Mouse (Mus musculus): ENCODE data around the gene Nucb2. TPM values are rescaled to one million over a fixed set of nuclear protein-coding genes. Genes with fewer than 3 reads are reported as not detected.
A peak's percentile ranks its signal among the peaks of the same experiment; 100 is the strongest.

The Nucb2 gene
- polyA plus RNA-seq (2012; rRNA removed): 7.5 and 10.0 TPM in 2 replicates

DNA sequence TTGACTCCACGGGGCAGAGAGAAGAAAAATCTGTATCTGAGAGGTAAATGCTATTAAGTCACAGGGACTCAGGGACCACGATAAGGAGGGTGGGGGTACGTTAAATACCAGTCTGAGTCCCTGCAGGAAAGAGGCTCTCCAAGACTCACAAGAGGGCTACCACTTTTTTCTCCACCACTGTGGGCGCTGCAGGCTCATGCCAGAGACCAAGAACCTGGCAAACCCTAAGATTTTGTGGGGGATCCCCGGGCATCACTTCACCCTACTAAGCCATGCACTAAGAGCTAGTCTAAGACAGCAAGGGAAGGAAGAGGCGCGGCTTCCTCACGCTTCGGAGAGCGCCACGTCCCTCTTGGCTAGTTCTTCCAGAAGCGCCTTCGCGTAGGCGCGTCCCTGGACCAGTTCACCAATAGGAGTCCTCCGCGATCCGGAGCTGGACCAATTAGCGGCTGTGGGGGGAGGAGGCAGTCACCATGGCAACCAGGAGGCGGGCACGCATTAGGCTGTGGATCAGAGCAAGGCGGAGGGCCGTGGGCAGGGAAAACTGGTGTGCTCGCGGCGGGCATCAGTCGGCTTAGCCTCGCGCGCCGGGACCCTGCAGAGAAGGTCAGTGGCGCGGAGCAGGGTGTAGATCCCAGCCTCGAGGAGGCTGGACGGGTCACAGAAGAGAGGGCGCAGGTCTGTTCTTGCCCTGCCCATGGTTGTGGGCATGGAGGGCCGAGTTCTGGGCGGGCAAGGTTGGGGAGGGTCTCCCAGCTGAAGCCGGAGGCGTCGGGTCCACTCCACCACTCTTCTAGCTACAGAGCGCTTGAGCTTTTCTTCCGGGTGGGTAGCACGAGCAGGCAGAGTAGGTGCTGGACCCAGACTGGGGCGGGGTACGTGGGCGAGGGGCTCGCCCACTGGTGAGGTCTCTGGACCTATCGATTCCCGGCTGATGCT is at the start of gene Nucb2:
Gene Nucb2 (plus strand): TSS at position 491 of the 939 bp plus-strand sequence.
- Histone ChIP-seq H3K4me3 (ENCODE audit: control insufficient read depth, low read depth, low read length) (peak within 1 kb of the TSS; percentile 92), H3K27me3 (ENCODE audit: control insufficient read depth, insufficient read depth, low read length) (no peaks in the 10 kb centered on the region), H3K4me1 (ENCODE audit: control insufficient read depth, insufficient read depth, low read length) (peaks cover 7% of the 10 kb centered on the region), H3K27ac (ENCODE audit: control insufficient read depth, insufficient read depth, low read depth, low read length) (peak within 1 kb of the TSS; percentile 72), H3K36me3 (ENCODE audit: control insufficient read depth, insufficient read depth, low read length) (no peaks in the 10 kb centered on the region)
- no peak for TF ChIP-seq CTCF (IDR thresholded peaks at IDR 0.05; ENCODE audit: control insufficient read depth, insufficient read depth, insufficient replicate concordance, low read depth, low read length)
- peak; percentile 77 for TF ChIP-seq POLR2A (IDR thresholded peaks at IDR 0.05; ENCODE audit: control insufficient read depth, low read depth, low read length)

DNA sequence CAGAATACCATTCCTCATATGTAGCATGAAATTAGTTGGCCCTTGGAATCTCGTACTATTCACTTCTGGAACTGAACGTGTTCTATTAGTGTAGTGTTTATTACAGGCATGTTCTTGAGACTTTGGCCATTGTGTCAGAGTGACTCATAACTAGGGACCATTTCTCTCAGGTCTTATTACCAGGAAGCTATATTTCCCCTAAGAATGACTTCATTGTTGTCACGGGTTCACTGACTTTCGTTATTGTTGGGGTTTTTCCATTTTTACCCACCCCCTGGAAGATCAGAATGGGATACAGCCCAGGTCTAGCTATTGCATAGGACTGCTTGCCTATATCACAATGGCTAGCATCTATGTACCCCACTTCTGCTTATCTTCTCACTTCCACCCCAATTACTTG is 47.2 kb upstream of the Nucb2 start:
- no peak overlapping the region for H3K27ac ChIP-seq (ENCODE audit: control insufficient read depth, insufficient read depth, low read depth, low read length)

DNA sequence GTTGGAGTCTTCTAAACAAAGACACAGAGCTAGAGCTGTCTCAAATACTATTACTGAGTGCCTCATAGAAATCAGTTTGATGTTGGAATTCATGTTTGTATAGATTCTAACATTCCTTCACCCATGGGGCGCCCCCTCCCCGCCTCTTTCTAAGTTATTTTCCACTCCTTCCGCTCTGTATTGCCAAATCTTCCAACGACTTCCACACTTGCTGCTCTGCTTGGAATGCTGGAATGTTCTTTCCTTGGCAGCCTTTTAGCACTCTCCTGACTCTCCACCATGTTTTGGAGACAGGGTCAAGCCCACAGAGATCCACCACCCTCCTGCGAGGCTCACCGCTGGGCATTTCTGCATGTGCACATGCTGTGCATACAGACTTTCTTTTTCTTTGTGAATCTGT is 46.8 kb upstream of the Nucb2 start:
- Histone ChIP-seq H3K4me3 (ENCODE audit: control insufficient read depth, low read depth, low read length) (no peak overlapping the region), H3K4me1 (ENCODE audit: control insufficient read depth, insufficient read depth, low read length) (no peaks in the 10 kb centered on the region), H3K36me3 (ENCODE audit: control insufficient read depth, insufficient read depth, low read length) (no peaks in the 10 kb centered on the region), H3K27ac (ENCODE audit: control insufficient read depth, insufficient read depth, low read depth, low read length) (no peak overlapping the region), H3K27me3 (ENCODE audit: control insufficient read depth, insufficient read depth, low read length) (no peaks in the 10 kb centered on the region)
- no peak for TF ChIP-seq CTCF (IDR thresholded peaks at IDR 0.05; ENCODE audit: control insufficient read depth, insufficient read depth, insufficient replicate concordance, low read depth, low read length)
- TF ChIP-seq POLR2A (IDR thresholded peaks at IDR 0.05; ENCODE audit: control insufficient read depth, low read depth, low read length): no peak

More for the DNA sequence above, 47.2 kb upstream of the Nucb2 start:
- TF ChIP-seq CTCF (IDR thresholded peaks at IDR 0.05; ENCODE audit: control insufficient read depth, insufficient read depth, insufficient replicate concordance, low read depth, low read length): no peak
- no peak for TF ChIP-seq POLR2A (IDR thresholded peaks at IDR 0.05; ENCODE audit: control insufficient read depth, low read depth, low read length)
- no peaks in the 10 kb centered on the region for H3K4me1 ChIP-seq (ENCODE audit: control insufficient read depth, insufficient read depth, low read length)
- no peaks in the 10 kb centered on the region for H3K27me3 ChIP-seq (ENCODE audit: control insufficient read depth, insufficient read depth, low read length)
- no peak overlapping the region for H3K4me3 ChIP-seq (ENCODE audit: control insufficient read depth, low read depth, low read length)
- no peaks in the 10 kb centered on the region for H3K36me3 ChIP-seq (ENCODE audit: control insufficient read depth, insufficient read depth, low read length)

- Histone ChIP-seq H3K27me3 (ENCODE audit: control insufficient read depth, insufficient read depth, low read length) (no peaks in the 10 kb centered on the region), H3K4me1 (ENCODE audit: control insufficient read depth, insufficient read depth, low read length) (no peaks in the 10 kb centered on the region), H3K4me3 (ENCODE audit: control insufficient read depth, low read depth, low read length) (no peak overlapping the region), H3K36me3 (ENCODE audit: control insufficient read depth, insufficient read depth, low read length) (no peaks in the 10 kb centered on the region), H3K27ac (ENCODE audit: control insufficient read depth, insufficient read depth, low read depth, low read length) (no peak overlapping the region)
- TF ChIP-seq CTCF (IDR thresholded peaks at IDR 0.05; ENCODE audit: control insufficient read depth, insufficient read depth, insufficient replicate concordance, low read depth, low read length): no peak
- no peak for TF ChIP-seq POLR2A (IDR thresholded peaks at IDR 0.05; ENCODE audit: control insufficient read depth, low read depth, low read length)
Measured at GRCm38 (mm10) chr7:116458985-116459441, 45.2 kb upstream of the Nucb2 start.

- TF ChIP-seq CTCF (IDR thresholded peaks at IDR 0.05; ENCODE audit: control insufficient read depth, insufficient read depth, insufficient replicate concordance, low read depth, low read length) (no peak), POLR2A (IDR thresholded peaks at IDR 0.05; ENCODE audit: control insufficient read depth, low read depth, low read length) (no peak)
- H3K4me3 ChIP-seq (ENCODE audit: control insufficient read depth, low read depth, low read length): no peak overlapping the region
- H3K4me1 ChIP-seq (ENCODE audit: control insufficient read depth, insufficient read depth, low read length): no peaks in the 10 kb centered on the region
- no peaks in the 10 kb centered on the region for H3K27me3 ChIP-seq (ENCODE audit: control insufficient read depth, insufficient read depth, low read length)
- no peaks in the 10 kb centered on the region for H3K36me3 ChIP-seq (ENCODE audit: control insufficient read depth, insufficient read depth, low read length)
- H3K27ac ChIP-seq (ENCODE audit: control insufficient read depth, insufficient read depth, low read depth, low read length): no peak overlapping the region
Measured at GRCm38 (mm10) chr7:116462114-116462513, 42.1 kb upstream of the Nucb2 start.

DNA sequence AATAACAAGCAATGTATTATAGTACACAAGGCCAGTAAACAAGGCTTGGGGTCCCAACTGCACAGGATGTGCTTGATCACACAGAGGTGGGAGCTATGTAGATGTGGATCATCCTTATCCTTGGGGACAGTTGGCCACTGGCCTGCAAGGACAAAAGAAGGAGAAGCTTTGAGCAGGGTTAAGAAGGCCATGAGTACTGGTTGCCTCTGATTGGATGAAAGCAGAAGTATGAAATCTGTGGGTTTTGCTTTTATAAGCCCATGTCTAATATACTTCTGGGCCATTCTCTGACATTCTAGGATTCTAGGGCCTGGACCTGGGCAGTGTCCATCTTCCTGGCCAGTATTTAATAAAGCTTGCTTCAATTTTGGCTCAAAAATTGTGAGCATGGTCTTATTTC is 28.3 kb upstream of the Nucb2 start:
- Histone ChIP-seq H3K27me3 (ENCODE audit: control insufficient read depth, insufficient read depth, low read length) (no peaks in the 10 kb centered on the region), H3K4me1 (ENCODE audit: control insufficient read depth, insufficient read depth, low read length) (no peaks in the 10 kb centered on the region), H3K27ac (ENCODE audit: control insufficient read depth, insufficient read depth, low read depth, low read length) (no peak overlapping the region), H3K4me3 (ENCODE audit: control insufficient read depth, low read depth, low read length) (no peak overlapping the region), H3K36me3 (ENCODE audit: control insufficient read depth, insufficient read depth, low read length) (no peaks in the 10 kb centered on the region)
- TF ChIP-seq POLR2A (IDR thresholded peaks at IDR 0.05; ENCODE audit: control insufficient read depth, low read depth, low read length) (no peak), CTCF (IDR thresholded peaks at IDR 0.05; ENCODE audit: control insufficient read depth, insufficient read depth, insufficient replicate concordance, low read depth, low read length) (no peak)

DNA sequence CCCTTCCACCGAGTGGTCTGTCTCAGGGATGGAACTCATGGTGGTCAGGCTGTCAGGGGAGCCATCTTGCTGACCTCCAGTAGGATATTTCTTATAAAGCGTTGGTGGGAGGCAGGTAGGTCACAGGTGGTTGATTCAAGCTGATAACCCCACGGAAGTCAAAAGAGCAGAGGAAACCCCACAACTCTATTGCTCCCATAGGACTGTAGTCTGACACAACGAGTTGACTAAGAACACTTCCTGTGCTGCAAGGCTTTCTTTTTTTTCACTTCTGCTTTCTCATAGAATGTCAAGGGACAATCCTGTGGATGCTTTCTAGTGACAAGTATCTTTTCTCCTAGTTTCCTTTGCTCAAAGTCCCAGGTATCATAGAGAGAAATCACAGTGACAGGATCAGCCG is 27.9 kb upstream of the Nucb2 start:
- H3K4me3 ChIP-seq (ENCODE audit: control insufficient read depth, low read depth, low read length): no peak overlapping the region
- H3K27ac ChIP-seq (ENCODE audit: control insufficient read depth, insufficient read depth, low read depth, low read length): no peak overlapping the region
- no peaks in the 10 kb centered on the region for H3K27me3 ChIP-seq (ENCODE audit: control insufficient read depth, insufficient read depth, low read length)
- TF ChIP-seq POLR2A (IDR thresholded peaks at IDR 0.05; ENCODE audit: control insufficient read depth, low read depth, low read length) (no peak), CTCF (IDR thresholded peaks at IDR 0.05; ENCODE audit: control insufficient read depth, insufficient read depth, insufficient replicate concordance, low read depth, low read length) (no peak)
- no peaks in the 10 kb centered on the region for H3K36me3 ChIP-seq (ENCODE audit: control insufficient read depth, insufficient read depth, low read length)
- no peaks in the 10 kb centered on the region for H3K4me1 ChIP-seq (ENCODE audit: control insufficient read depth, insufficient read depth, low read length)
